Mouse (Mus musculus) adrenal gland, adult 18-20 months (tissue): Measurements from ENCODE around the gene Gzmm. TPM values are rescaled to one million over a fixed set of nuclear protein-coding genes. Genes with fewer than 3 reads are reported as not detected.
A peak's percentile ranks its signal among the peaks of the same experiment; 100 is the strongest.

Experiments
- DNase-seq, 2 experiments: peaks; one replicate each; pipeline ENCODE4 v3.0.0; 2021 to 2022; ENCODE audit warnings: low spot score in 2 of 2
- total RNA-seq, 2 experiments: library from RNA; stranded (reverse); gene quantifications; 1 replicate in 1 of 2; 2 replicates in 1 of 2; pipeline ENCODE4 v1.2.3; 2021

Gene Gzmm
- total RNA-seq, 2 experiments from 2014 or later: 1.2 to 1.3 TPM

- DNase-seq: no peak
Measured at GRCm38 (mm10) chr10:79680606-79681495, 8.0 kb upstream of the Gzmm start.

GRCm38 (mm10) chr10:79681591-79682245 lies 7.1 kb upstream of the Gzmm start, which contains the start of gene Cdc34:
TSS of gene Cdc34 (plus strand) at chr10:79682195.
- peak; percentile 99 for DNase-seq

GRCm38 (mm10) chr10:79682551-79682915 lies 6.3 kb upstream of the Gzmm start:
- no peak for DNase-seq

- peak; percentile 37 to 58 for DNase-seq
Measured at GRCm38 (mm10) chr10:79682916-79683582, 5.8 kb upstream of the Gzmm start.

GRCm38 (mm10) chr10:79683726-79684640 lies 4.8 kb upstream of the Gzmm start:
- DNase-seq: no peak

GRCm38 (mm10) chr10:79684770-79685600 lies 3.8 kb upstream of the Gzmm start:
- no peak for DNase-seq

GRCm38 (mm10) chr10:79686219-79686618 lies 2.6 kb upstream of the Gzmm start:
- DNase-seq: no peak

GRCm38 (mm10) chr10:79686691-79687090 lies 2.1 kb upstream of the Gzmm start:
- DNase-seq: no peak

GRCm38 (mm10) chr10:79687513-79687912 lies 1.3 kb upstream of the Gzmm start:
- peak in 1 of 2 experiments; percentile 20 for DNase-seq

GRCm38 (mm10) chr10:79689178-79689577 lies 358 bp downstream of the Gzmm start:
- DNase-seq: no peak

- DNase-seq: no peak
Measured at GRCm38 (mm10) chr10:79691986-79692548, 3.2 kb downstream of the Gzmm start.

GRCm38 (mm10) chr10:79693580-79694378 lies 5.0 kb downstream of the Gzmm start:
- peak in 1 of 2 experiments; percentile 20 for DNase-seq

- no peak for DNase-seq
Measured at GRCm38 (mm10) chr10:79694379-79694655, 5.5 kb downstream of the Gzmm start.

GRCm38 (mm10) chr10:79695231-79696128 lies 6.7 kb downstream of the Gzmm start:
- peak; percentile 69 to 78 for DNase-seq

- no peak for DNase-seq
Measured at GRCm38 (mm10) chr10:79696129-79696651, 7.4 kb downstream of the Gzmm start.

- DNase-seq: no peak
Measured at GRCm38 (mm10) chr10:79697916-79698315, 9.1 kb downstream of the Gzmm start.

- DNase-seq: no peak
Measured at GRCm38 (mm10) chr10:79698459-79698858, 9.6 kb downstream of the Gzmm start.
